Mouse (Mus musculus) myocyte (in vitro differentiated cells): ENCODE data around the gene Lin37. TPM values are rescaled to one million over a fixed set of nuclear protein-coding genes. Genes with fewer than 3 reads are reported as not detected.

Experiments used
- H3K27me3 ChIP-seq: one replicate; pipeline ENCODE4 v1.6.1; 2011; ENCODE audit not compliant: control insufficient read depth, insufficient read depth, insufficient read length
- H3K36me3 ChIP-seq: one replicate; pipeline ENCODE4 v1.6.1; 2011; ENCODE audit not compliant: control insufficient read depth, insufficient read depth
- H3K4me2 ChIP-seq: one replicate; pipeline ENCODE4 v1.6.1; 2011; ENCODE audit warnings: low read depth, control low read depth
- H3K4me3 ChIP-seq: one replicate; pipeline ENCODE4 v1.5.1; 2011; ENCODE audit warnings: mild to moderate bottlenecking, control low read depth, moderate library complexity
- H3K79me2 ChIP-seq: one replicate; pipeline ENCODE4 v1.6.1; 2011; ENCODE audit not compliant: control insufficient read depth, insufficient read depth
- H3ac ChIP-seq: one replicate; pipeline ENCODE4 v1.6.1; 2011; ENCODE audit not compliant: control insufficient read depth, insufficient read length
- CEBPB ChIP-seq: IDR thresholded peaks from 2 replicates; pipeline ENCODE4 v1.6.1; 2011; ENCODE audit warnings: mild to moderate bottlenecking, moderate library complexity; ENCODE audit not compliant: poor library complexity, insufficient read depth, severe bottlenecking
- E2F4 ChIP-seq: IDR thresholded peaks from one replicate; pipeline ENCODE4 v1.6.1; 2011; ENCODE audit warnings: mild to moderate bottlenecking, control low read depth, moderate library complexity; ENCODE audit not compliant: insufficient read depth
- MAX ChIP-seq: IDR thresholded peaks from one replicate; pipeline ENCODE4 v1.6.1; 2011; ENCODE audit warnings: low read depth, mild to moderate bottlenecking, control low read depth
- MYOD1 ChIP-seq, 3 experiments: IDR thresholded peaks; one replicate each; pipeline ENCODE4 v1.6.1; 2011; ENCODE audit warnings: control low read depth in 2 of 3, low read depth in 2 of 3, mild to moderate bottlenecking in 2 of 3, moderate library complexity in 1 of 3; ENCODE audit not compliant: insufficient read length in 2 of 3, control insufficient read depth in 1 of 3
- MYOG ChIP-seq, 3 experiments: IDR thresholded peaks; one replicate each; pipeline ENCODE4 v1.6.1; 2011; ENCODE audit warnings: control low read depth in 2 of 3, low read depth in 2 of 3, mild to moderate bottlenecking in 2 of 3; ENCODE audit not compliant: insufficient read length in 2 of 3, control insufficient read depth in 1 of 3, insufficient read depth in 1 of 3
- POLR2A ChIP-seq: IDR thresholded peaks from one replicate; pipeline ENCODE4 v1.6.1; 2011; ENCODE audit warnings: low read depth, mild to moderate bottlenecking, control low read depth, moderate library complexity; ENCODE audit not compliant: insufficient read length
- POLR2AphosphoS2 ChIP-seq: IDR thresholded peaks from one replicate; pipeline ENCODE4 v1.6.1; 2011; ENCODE audit warnings: low read depth, control low read depth; ENCODE audit not compliant: insufficient read length
- REST ChIP-seq: IDR thresholded peaks from one replicate; pipeline ENCODE4 v1.6.1; 2011; ENCODE audit warnings: mild to moderate bottlenecking, control low read depth, moderate library complexity; ENCODE audit not compliant: insufficient read depth, insufficient read length
- SRF ChIP-seq: IDR thresholded peaks from one replicate; pipeline ENCODE4 v1.6.1; 2011; ENCODE audit warnings: low read depth; ENCODE audit not compliant: control insufficient read depth, insufficient read length
- TCF12 ChIP-seq: IDR thresholded peaks from one replicate; pipeline ENCODE4 v1.6.1; 2011; ENCODE audit warnings: mild to moderate bottlenecking, control low read depth; ENCODE audit not compliant: poor library complexity, insufficient read depth, severe bottlenecking
- TCF3 ChIP-seq: IDR thresholded peaks from one replicate; pipeline ENCODE4 v1.6.1; 2011; ENCODE audit warnings: low read depth, control low read depth; ENCODE audit not compliant: insufficient read length
- USF1 ChIP-seq: IDR thresholded peaks from one replicate; pipeline ENCODE4 v1.6.1; 2011; ENCODE audit warnings: low read depth, mild to moderate bottlenecking, control low read depth, moderate library complexity
- polyA plus RNA-seq: library from polyadenylated mRNA; unstranded; fragments of >200 nt; fragmentation: generic; extraction: Trizol; gene quantifications from one replicate; pipeline ENCODE4 v1.2.1, GENCODE M21; 2012; ENCODE audit warnings: missing spikeins

Gene Lin37
- polyA plus RNA-seq, 1 experiment, result 55.3 TPM

- TF ChIP-seq E2F4, result no peak
- no peak for TF ChIP-seq USF1
- TF ChIP-seq REST, result no peak
- no peak for TF ChIP-seq TCF3
- no peak for TF ChIP-seq SRF
- TF ChIP-seq POLR2A, result peak; percentile 24
- TF ChIP-seq MAX, result no peak
- no peak for TF ChIP-seq TCF12
- peak overlapping the region; percentile 72 for H3K4me3 ChIP-seq
These were observed 789 bp downstream of the Lin37 start for GRCm38 (mm10) chr7:30558656-30559442.

GRCm38 (mm10) chr7:30557901-30558514, 1.6 kb downstream of the Lin37 start:
- peaks cover 21% of the 10 kb centered on the region for H3K79me2 ChIP-seq
- peak overlapping the region; percentile 72 for H3K4me3 ChIP-seq
- no peaks in the 10 kb centered on the region for H3K27me3 ChIP-seq
- H3K36me3 ChIP-seq, result peaks cover 8% of the 10 kb centered on the region
- H3K4me2 ChIP-seq, result peak overlapping the region; percentile 77
- H3ac ChIP-seq, result peak overlapping the region; percentile 74
- TF ChIP-seq POLR2A (peak; percentile 14), E2F4 (no peak), SRF (no peak), MYOD1 (IDR thresholded peaks at IDR 0.05; ENCODE audit: control insufficient read depth in 1 of 3, insufficient read length in 2 of 3, low read depth in 2 of 3) (peak in 2 of 3 experiments; percentile 32 to 76), MYOG (IDR thresholded peaks at IDR 0.05; ENCODE audit: control insufficient read depth in 1 of 3, insufficient read depth in 1 of 3, insufficient read length in 2 of 3, low read depth in 2 of 3) (peak in 2 of 3 experiments; percentile 27 to 67)

More at GRCm38 (mm10) chr7:30558656-30559442, 789 bp downstream of the Lin37 start:
- Histone ChIP-seq H3K79me2 (peaks cover 21% of the 10 kb centered on the region), H3K27me3 (no peaks in the 10 kb centered on the region), H3K36me3 (peaks cover 8% of the 10 kb centered on the region), H3K4me2 (peak overlapping the region; percentile 77), H3ac (peak overlapping the region; percentile 74)

GRCm38 (mm10) chr7:30556894-30557536, 2.6 kb downstream of the Lin37 start:
- peaks cover 13% of the 10 kb centered on the region for H3K79me2 ChIP-seq
- peaks cover 8% of the 10 kb centered on the region for H3K36me3 ChIP-seq
- H3K4me3 ChIP-seq, result no peak overlapping the region
- H3ac ChIP-seq, result no peak overlapping the region
- H3K27me3 ChIP-seq, result no peaks in the 10 kb centered on the region
- TF ChIP-seq POLR2AphosphoS2 (peak; percentile 7), TCF3 (no peak), USF1 (no peak)
- H3K4me2 ChIP-seq, result no peak overlapping the region

GRCm38 (mm10) chr7:30553810-30554584, 5.6 kb downstream of the Lin37 start:
- H3K79me2 ChIP-seq, result peaks cover 5% of the 10 kb centered on the region
- TF ChIP-seq MYOG (IDR thresholded peaks at IDR 0.05; ENCODE audit: control insufficient read depth in 1 of 3, insufficient read depth in 1 of 3, insufficient read length in 2 of 3, low read depth in 2 of 3) (no peak), POLR2AphosphoS2 (peak; percentile 57)
- peaks cover 8% of the 10 kb centered on the region for H3K36me3 ChIP-seq
- H3K4me2 ChIP-seq, result peak overlapping the region; percentile 75
- H3K27me3 ChIP-seq, result no peaks in the 10 kb centered on the region
- peak overlapping the region; percentile 68 for H3K4me3 ChIP-seq
- peak overlapping the region; percentile 8 for H3ac ChIP-seq

GRCm38 (mm10) chr7:30553021-30553589, 6.5 kb downstream of the Lin37 start:
- H3K36me3 ChIP-seq, result peaks cover 16% of the 10 kb centered on the region
- H3K79me2 ChIP-seq, result no peaks in the 10 kb centered on the region
- no peaks in the 10 kb centered on the region for H3K27me3 ChIP-seq
- TF ChIP-seq POLR2AphosphoS2, result peak; percentile 93
- no peak for TF ChIP-seq CEBPB
- peak; percentile 82 for TF ChIP-seq POLR2A
- H3K4me3 ChIP-seq, result peak overlapping the region; percentile 68
- H3K4me2 ChIP-seq, result peak overlapping the region; percentile 75
- H3ac ChIP-seq, result peak overlapping the region; percentile 8
